Mouse (Mus musculus): ENCODE data around the gene Olfr372.

The Olfr372 gene

GRCm38 (mm10) chr8:72099377-72100103 is 58.5 kb downstream of the Olfr372 start:
- peak; percentile 4 to 39 for DNase-seq (ENCODE audit: low spot score in 2 of 2)

- DNase-seq (ENCODE audit: low spot score in 2 of 2) = no peak
Observed at GRCm38 (mm10) chr8:72105165-72105564, 64.1 kb downstream of the Olfr372 start.

GRCm38 (mm10) chr8:72106740-72107139 is 65.7 kb downstream of the Olfr372 start, which contains the start of gene Olfr374:
Gene Olfr374 (plus strand): TSS chr8:72107040.
- DNase-seq (ENCODE audit: low spot score in 2 of 2) = no peak

Measured in urinary bladder, postnatal 36 days (tissue).